Mouse (Mus musculus) lung, postnatal 0 days (tissue): Measurements from ENCODE around the gene Cdh5.

Source experiments
- CTCF ChIP-seq: IDR thresholded peaks from 2 replicates; pipeline ENCODE4 v1.5.1; 2016; ENCODE audit warnings: antibody characterized with exemption, mild to moderate bottlenecking
- EP300 ChIP-seq: IDR thresholded peaks from 2 replicates; pipeline ENCODE4 v1.6.1; 2016; ENCODE audit warnings: antibody characterized with exemption, mild to moderate bottlenecking, control low read depth

DNA sequence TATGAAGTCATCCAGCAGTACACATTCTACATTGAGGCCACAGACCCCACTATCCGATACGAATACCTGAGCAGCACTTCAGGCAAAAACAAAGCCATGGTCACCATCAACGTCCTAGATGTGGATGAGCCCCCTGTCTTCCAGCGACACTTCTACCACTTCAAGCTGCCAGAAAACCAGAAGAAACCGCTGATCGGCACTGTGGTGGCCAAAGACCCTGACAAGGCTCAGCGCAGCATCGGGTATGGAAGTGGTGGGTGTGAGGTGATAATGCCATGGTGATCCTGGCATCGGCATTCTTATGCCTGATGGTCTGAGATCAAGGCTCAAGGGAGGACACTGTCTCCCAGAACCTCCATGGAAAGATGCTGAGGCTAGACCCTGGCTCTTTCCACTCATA is 29.5 kb downstream of the Cdh5 start:
- TF ChIP-seq CTCF (no peak), EP300 (no peak)
